Mouse (Mus musculus): ENCODE measurements around the gene Dlx4.

GRCm38 (mm10) chr11:95109000-95109399, 37.1 kb downstream of the Dlx4 start:
- TF ChIP-seq CTCF (IDR thresholded peaks at IDR 0.05; ENCODE audit: low read depth, low read length) (no peak), POLR2A (IDR thresholded peaks at IDR 0.05; ENCODE audit: extremely low read depth, insufficient read depth, low read length) (no peak)
